Mouse (Mus musculus) kidney, adult 2 months (tissue): ENCODE results near the gene Cdh13. TPM values are rescaled to one million over a fixed set of nuclear protein-coding genes. Genes with fewer than 3 reads are reported as not detected.

Experiments used
- DNase-seq: peaks from one replicate; pipeline ENCODE4 v3.0.0; 2021
- H3K27ac ChIP-seq: fragments of 200-500 bp; 2 replicates; pipeline ENCODE4 v1.5.1; 2012; ENCODE audit warnings: low read depth, low read length, control low read depth, inconsistent platforms; ENCODE audit not compliant: insufficient read depth
- H3K27me3 ChIP-seq: fragments of 200-500 bp; replicated peaks from 2 replicates; pipeline ENCODE4 v1.6.1; 2012; ENCODE audit warnings: mild to moderate bottlenecking, moderate library complexity, low read length, inconsistent platforms; ENCODE audit not compliant: control insufficient read depth, insufficient read depth
- H3K36me3 ChIP-seq: fragments of 200-500 bp; 2 replicates; pipeline ENCODE4 v1.6.1; 2012; ENCODE audit warnings: mild to moderate bottlenecking, moderate library complexity, low read length, inconsistent platforms; ENCODE audit not compliant: control insufficient read depth, insufficient read depth
- H3K4me1 ChIP-seq: fragments of 200-500 bp; 2 replicates; pipeline ENCODE4 v1.6.1; 2011; ENCODE audit warnings: low read length; ENCODE audit not compliant: control insufficient read depth, insufficient read depth
- H3K4me3 ChIP-seq: fragments of 200-500 bp; 2 replicates; pipeline ENCODE4 v1.5.1; 2011; ENCODE audit warnings: mild to moderate bottlenecking, low read depth, low read length, control low read depth; ENCODE audit not compliant: insufficient read depth
- CTCF ChIP-seq: fragments of 200-500 bp; conservative IDR thresholded peaks from 2 replicates; pipeline ENCODE4 v1.5.1; 2011; ENCODE audit warnings: low read depth, mild to moderate bottlenecking, control low read depth, low read length, moderate library complexity, mixed read lengths; ENCODE audit not compliant: insufficient read depth, insufficient read length
- POLR2A ChIP-seq: fragments of 200-500 bp; IDR thresholded peaks from one replicate; pipeline ENCODE4 v1.6.1; 2011; ENCODE audit warnings: low read depth, low read length, control low read depth
- WGBS: fragments of 180-500 bp; shearing (Covaris S2); methylation state at CpG from one replicate; pipeline ENCODE4 v1.1.7; 2018; 5-methylcytosine and 5-hydroxymethylcytosine counted together
- polyA plus RNA-seq: library from polyadenylated mRNA; depleted of rRNA; stranded (reverse); fragments of >200 nt; gene quantifications from 2 replicates; pipeline ENCODE4 v1.2.3, GENCODE M21; 2012

Gene Cdh13
- polyA plus RNA-seq, 1 experiment, result 11.6 TPM

GRCm38 (mm10) chr8:118866332-118866731 is 582.8 kb downstream of the Cdh13 start:
- Histone ChIP-seq H3K27ac (no peak overlapping the region), H3K4me1 (no peaks in the 10 kb centered on the region), H3K27me3 (no peaks in the 10 kb centered on the region), H3K36me3 (no peaks in the 10 kb centered on the region), H3K4me3 (no peak overlapping the region)
- DNase-seq, result no peak
- 53% methylated on average over 6 of the region's 6 CpGs for WGBS
- TF ChIP-seq POLR2A (no peak), CTCF (no peak)

GRCm38 (mm10) chr8:118870711-118871110 is 587.2 kb downstream of the Cdh13 start:
- Histone ChIP-seq H3K27ac (no peak overlapping the region), H3K4me3 (no peak overlapping the region), H3K27me3 (no peaks in the 10 kb centered on the region), H3K36me3 (no peaks in the 10 kb centered on the region), H3K4me1 (no peaks in the 10 kb centered on the region)
- TF ChIP-seq CTCF (no peak), POLR2A (no peak)
- 72% methylated on average over 8 of the region's 8 CpGs for WGBS
- DNase-seq, result no peak

GRCm38 (mm10) chr8:118879939-118880825 is 596.6 kb downstream of the Cdh13 start:
- no peak for TF ChIP-seq CTCF
- no peak for TF ChIP-seq POLR2A
- Histone ChIP-seq H3K36me3 (no peaks in the 10 kb centered on the region), H3K27me3 (no peaks in the 10 kb centered on the region), H3K27ac (no peak overlapping the region), H3K4me1 (no peaks in the 10 kb centered on the region), H3K4me3 (no peak overlapping the region)
- DNase-seq, result no peak
- 70% methylated on average over 11 of the region's 11 CpGs for WGBS

GRCm38 (mm10) chr8:118884296-118884695 is 600.8 kb downstream of the Cdh13 start:
- no peak for DNase-seq
- 35% methylated on average over 8 of the region's 8 CpGs for WGBS
- Histone ChIP-seq H3K27me3 (no peaks in the 10 kb centered on the region), H3K36me3 (no peaks in the 10 kb centered on the region), H3K4me1 (no peaks in the 10 kb centered on the region), H3K4me3 (no peak overlapping the region), H3K27ac (no peak overlapping the region)
- TF ChIP-seq POLR2A, result no peak
- no peak for TF ChIP-seq CTCF

- no peak overlapping the region for H3K4me3 ChIP-seq
- WGBS, result 29% methylated on average over 11 of the region's 11 CpGs
- no peaks in the 10 kb centered on the region for H3K36me3 ChIP-seq
- TF ChIP-seq CTCF, result no peak
- TF ChIP-seq POLR2A, result no peak
- H3K27ac ChIP-seq, result no peak overlapping the region
- DNase-seq, result no peak
- no peaks in the 10 kb centered on the region for H3K27me3 ChIP-seq
- H3K4me1 ChIP-seq, result no peaks in the 10 kb centered on the region
These were observed 601.5 kb downstream of the Cdh13 start for GRCm38 (mm10) chr8:118884988-118885387.

GRCm38 (mm10) chr8:118902402-118902801 is 618.9 kb downstream of the Cdh13 start:
- TF ChIP-seq POLR2A, result no peak
- TF ChIP-seq CTCF, result no peak
- Histone ChIP-seq H3K4me3 (no peak overlapping the region), H3K27me3 (no peaks in the 10 kb centered on the region), H3K27ac (no peak overlapping the region), H3K36me3 (no peaks in the 10 kb centered on the region), H3K4me1 (no peaks in the 10 kb centered on the region)
- no peak for DNase-seq
- WGBS, result 74% methylated on average over 11 of the region's 11 CpGs

- no peak overlapping the region for H3K4me3 ChIP-seq
- H3K27me3 ChIP-seq, result no peaks in the 10 kb centered on the region
- H3K27ac ChIP-seq, result no peak overlapping the region
- 93% methylated on average over 3 of the region's 3 CpGs for WGBS
- no peaks in the 10 kb centered on the region for H3K36me3 ChIP-seq
- TF ChIP-seq CTCF (no peak), POLR2A (no peak)
- H3K4me1 ChIP-seq, result no peaks in the 10 kb centered on the region
- no peak for DNase-seq
These were observed 633.0 kb downstream of the Cdh13 start for GRCm38 (mm10) chr8:118916513-118916912.

- no peak for TF ChIP-seq POLR2A
- no peak for TF ChIP-seq CTCF
- H3K4me1 ChIP-seq, result no peaks in the 10 kb centered on the region
- H3K27me3 ChIP-seq, result no peaks in the 10 kb centered on the region
- DNase-seq, result no peak
- no peaks in the 10 kb centered on the region for H3K36me3 ChIP-seq
- H3K27ac ChIP-seq, result no peak overlapping the region
- WGBS, result 14% methylated on average over 11 of the region's 11 CpGs
- no peak overlapping the region for H3K4me3 ChIP-seq
These were observed 653.9 kb downstream of the Cdh13 start for GRCm38 (mm10) chr8:118937412-118937811.
